Mouse (Mus musculus) spleen, adult 2 months (tissue): ENCODE data around the gene Amigo2.

ENCODE experiments used
- CTCF ChIP-seq: fragments of 200-500 bp; IDR thresholded peaks from 2 replicates; pipeline ENCODE4 v1.5.1; 2011; ENCODE audit warnings: mild to moderate bottlenecking, inconsistent platforms; ENCODE audit not compliant: insufficient read depth, insufficient read length, insufficient replicate concordance; ENCODE audit errors: extremely low read depth
- POLR2A ChIP-seq: fragments of 200-500 bp; IDR thresholded peaks from 2 replicates; pipeline ENCODE4 v1.6.1; 2011; ENCODE audit warnings: low read depth, low read length, inconsistent platforms

DNA sequence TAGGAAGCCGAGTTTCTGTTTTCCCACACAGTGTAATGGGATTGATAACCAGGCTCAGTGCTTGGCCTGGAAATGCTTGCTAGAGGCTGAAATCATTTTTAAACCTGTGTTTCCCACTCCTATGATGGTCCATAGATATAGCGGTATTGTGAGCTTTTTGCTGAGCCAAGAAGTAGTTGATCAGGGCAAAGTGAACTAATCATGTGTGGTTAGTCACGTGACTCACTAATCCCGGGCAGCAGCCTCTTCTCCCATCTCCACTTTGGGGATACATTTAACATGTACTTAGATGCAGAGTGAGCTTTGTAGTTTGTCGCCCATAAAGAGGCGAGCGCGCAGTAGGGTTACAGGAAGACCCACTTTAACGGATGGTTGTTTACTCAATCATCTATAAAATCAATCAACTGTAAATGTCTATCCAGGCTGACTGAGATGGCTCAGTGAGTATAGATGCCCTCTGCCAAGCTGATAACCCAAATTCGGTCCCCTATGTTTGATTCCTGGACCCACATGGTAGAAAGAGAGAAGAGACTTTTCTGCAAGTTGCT, 38.7 kb upstream of the Amigo2 start:
- TF ChIP-seq POLR2A (no peak), CTCF (no peak)
